Mouse (Mus musculus) heart, postnatal 0 days (tissue): ENCODE measurements at regions not wholly inside any gene's neighbourhood (a gene's known extent, or its start where the extent isn't known, plus 50 kb on each side); places are given as distances from the start of the nearest gene placed in this dataset.

ENCODE experiments used
- ATAC-seq: fragments of 200-750 bp; cut with Nextera tagmentation; 2 replicates; pipeline ENCODE4 v1.8.0; 2017; ENCODE audit warnings: low read depth, moderate number of reproducible peaks, moderate library complexity; ENCODE audit not compliant: insufficient read depth
- DNase-seq: peaks from one replicate; pipeline ENCODE4 v3.0.0-alpha.2; 2016; ENCODE audit warnings: low spot score
- H3K27ac ChIP-seq: fragments of 300-500 bp; sonication (generic); 2 replicates; pipeline ENCODE4 v1.5.1; 2014; ENCODE audit warnings: low read depth, mild to moderate bottlenecking
- H3K27me3 ChIP-seq: fragments of 300-500 bp; sonication (generic); 2 replicates; pipeline ENCODE4 v1.6.1; 2014; ENCODE audit warnings: low read length, mixed read lengths; ENCODE audit not compliant: control insufficient read depth, insufficient read depth
- H3K36me3 ChIP-seq: fragments of 300-500 bp; sonication (generic); replicated peaks from 2 replicates; pipeline ENCODE4 v1.6.1; 2014; ENCODE audit warnings: low read length, mixed read lengths; ENCODE audit not compliant: control insufficient read depth, insufficient read depth
- H3K4me1 ChIP-seq: fragments of 300-500 bp; sonication (generic); 2 replicates; pipeline ENCODE4 v1.6.1; 2014; ENCODE audit warnings: antibody characterized with exemption; ENCODE audit not compliant: control insufficient read depth, insufficient read depth
- H3K4me2 ChIP-seq: fragments of 300-500 bp; sonication (generic); 2 replicates; pipeline ENCODE4 v1.6.1; 2014; ENCODE audit warnings: low read depth, mild to moderate bottlenecking, low read length, moderate library complexity
- H3K4me3 ChIP-seq: fragments of 300-500 bp; sonication (generic); 2 replicates; pipeline ENCODE4 v1.5.1; 2014; ENCODE audit warnings: low read depth, low read length
- H3K9ac ChIP-seq: fragments of 300-500 bp; sonication (generic); replicated peaks from 2 replicates; pipeline ENCODE4 v1.6.1; 2014; ENCODE audit warnings: low read depth, low read length, mixed read lengths
- H3K9me3 ChIP-seq: fragments of 300-500 bp; sonication (generic); replicated peaks from 2 replicates; pipeline ENCODE4 v1.6.1; 2016; ENCODE audit warnings: low read length; ENCODE audit not compliant: control insufficient read depth
- CTCF ChIP-seq: IDR thresholded peaks from 2 replicates; pipeline ENCODE4 v1.5.1; 2016; ENCODE audit warnings: antibody characterized with exemption, control low read depth, low read depth
- EP300 ChIP-seq: IDR thresholded peaks from 2 replicates; pipeline ENCODE4 v1.6.1; 2016; ENCODE audit warnings: antibody characterized with exemption, low read depth
- whole genome bisulfite sequencing: fragments of 180-500 bp; shearing (Covaris S2); extraction: QIAGEN DNeasy Blood & Tissue Kit; methylation state at CpG from one replicate; pipeline ENCODE4 v1.1.7; 2014; 5-methylcytosine and 5-hydroxymethylcytosine counted together

DNA sequence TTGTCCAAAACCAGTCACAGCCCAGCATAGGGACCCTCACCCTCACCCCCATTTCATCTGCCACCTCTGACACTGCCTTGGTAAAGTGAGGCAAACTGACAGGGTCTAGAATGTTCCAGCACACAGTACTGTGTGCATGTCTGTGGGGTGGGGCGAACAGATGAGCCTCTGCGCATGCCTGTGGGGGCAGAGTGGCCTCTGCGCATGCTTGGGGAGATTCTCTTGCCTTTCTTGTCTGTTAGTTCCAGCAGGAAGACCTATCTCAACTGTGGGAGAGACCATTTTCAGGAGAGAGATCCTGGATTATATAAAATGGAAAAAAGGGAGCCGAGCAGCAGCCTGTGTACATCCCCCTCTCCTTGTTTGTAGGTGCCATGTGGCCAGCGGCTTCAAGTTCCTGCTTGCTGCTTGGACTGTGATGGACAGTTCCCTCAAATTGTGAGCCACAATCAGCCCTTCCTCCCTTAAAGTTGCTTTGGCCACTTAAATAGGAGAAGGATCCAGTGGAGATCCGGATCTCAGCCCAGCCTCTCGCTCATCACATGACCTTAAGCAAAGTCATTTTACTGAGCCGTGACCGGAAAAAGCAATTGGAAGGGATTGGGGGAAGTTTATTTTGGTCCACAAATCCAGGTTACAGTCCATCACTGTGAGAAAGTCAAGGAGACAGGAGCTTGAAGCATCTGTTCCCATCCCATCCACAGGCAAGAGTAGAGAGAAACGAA, 96.9 kb downstream of the Tmem130 start:
- H3K27ac ChIP-seq, result no peak overlapping the region
- H3K4me2 ChIP-seq, result no peak overlapping the region
- H3K9ac ChIP-seq, result no peak overlapping the region
- H3K4me3 ChIP-seq, result no peak overlapping the region
- H3K4me1 ChIP-seq, result no peaks in the 10 kb centered on the region
- H3K27me3 ChIP-seq, result no peaks in the 10 kb centered on the region
- DNase-seq (no peak), ATAC-seq (no peak)
- no peaks in the 10 kb centered on the region for H3K36me3 ChIP-seq
- 78% methylated on average over 10 of the region's 10 CpGs for WGBS
- H3K9me3 ChIP-seq, result no peaks in the 10 kb centered on the region
- TF ChIP-seq EP300, result no peak

- Histone ChIP-seq H3K27me3 (no peaks in the 10 kb centered on the region), H3K4me3 (no peak overlapping the region), H3K4me2 (no peak overlapping the region), H3K27ac (no peak overlapping the region), H3K4me1 (no peaks in the 10 kb centered on the region), H3K36me3 (no peaks in the 10 kb centered on the region), H3K9me3 (no peaks in the 10 kb centered on the region), H3K9ac (no peak overlapping the region)
- TF ChIP-seq EP300 (no peak), CTCF (no peak)
- no peak for DNase-seq
- WGBS, result 58% methylated on average over 3 of the region's 3 CpGs
- no peak for ATAC-seq
These were observed 93.6 kb downstream of the Tmem130 start for GRCm38 (mm10) chr5:144668060-144668459.

DNA sequence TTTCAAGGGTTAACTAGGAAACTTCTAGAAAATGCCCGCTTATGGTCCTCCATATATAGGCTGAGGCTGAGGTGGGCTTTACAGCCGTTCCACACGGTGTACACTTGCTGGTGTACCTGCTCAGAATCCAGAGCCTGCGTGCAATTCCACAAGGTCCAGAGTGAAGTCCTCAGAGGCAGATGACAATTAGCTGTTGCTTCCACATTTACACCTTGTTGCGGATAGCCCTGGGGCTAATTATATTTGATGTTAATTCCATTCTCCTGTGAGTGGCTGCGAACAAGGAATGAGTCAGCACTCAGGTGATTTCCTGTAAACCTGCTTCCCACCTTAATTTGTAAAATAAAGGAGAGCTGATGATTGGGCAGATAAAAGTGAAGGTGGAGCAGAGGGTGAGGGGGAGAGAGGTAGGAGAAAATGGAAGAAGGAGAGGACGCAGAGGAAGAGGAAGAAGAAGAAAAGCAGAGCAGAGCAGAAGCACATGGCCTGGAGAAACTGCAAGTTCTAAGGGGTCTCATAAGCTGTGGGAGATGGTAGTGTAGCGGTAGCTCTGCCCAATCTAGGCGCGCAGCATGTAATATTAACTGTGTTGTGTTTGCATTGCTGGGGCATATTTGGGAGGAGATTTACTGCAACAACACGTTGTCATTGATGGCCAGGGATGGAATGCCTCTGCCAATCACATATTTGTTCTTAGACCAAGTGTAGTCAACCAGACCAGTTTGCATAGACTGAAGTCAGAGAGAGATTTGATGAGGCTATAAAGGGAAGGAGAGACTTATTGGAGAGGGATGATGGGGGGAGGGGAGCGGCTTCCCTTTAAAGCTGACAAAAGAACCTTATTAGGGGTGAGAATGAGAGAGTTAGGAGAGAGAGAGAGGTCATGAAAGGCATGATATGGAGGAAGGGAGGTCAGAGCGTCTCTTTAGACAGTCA, 82.5 kb downstream of the Tmem130 start:
- Histone ChIP-seq H3K27ac (no peak overlapping the region), H3K4me3 (no peak overlapping the region), H3K9me3 (no peaks in the 10 kb centered on the region), H3K4me1 (no peaks in the 10 kb centered on the region), H3K36me3 (no peaks in the 10 kb centered on the region), H3K4me2 (no peak overlapping the region), H3K9ac (no peak overlapping the region), H3K27me3 (no peaks in the 10 kb centered on the region)
- DNase-seq, result no peak
- no peak for ATAC-seq
- WGBS, result 83% methylated on average over 13 of the region's 13 CpGs
- TF ChIP-seq EP300, result no peak
- no peak for TF ChIP-seq CTCF

DNA sequence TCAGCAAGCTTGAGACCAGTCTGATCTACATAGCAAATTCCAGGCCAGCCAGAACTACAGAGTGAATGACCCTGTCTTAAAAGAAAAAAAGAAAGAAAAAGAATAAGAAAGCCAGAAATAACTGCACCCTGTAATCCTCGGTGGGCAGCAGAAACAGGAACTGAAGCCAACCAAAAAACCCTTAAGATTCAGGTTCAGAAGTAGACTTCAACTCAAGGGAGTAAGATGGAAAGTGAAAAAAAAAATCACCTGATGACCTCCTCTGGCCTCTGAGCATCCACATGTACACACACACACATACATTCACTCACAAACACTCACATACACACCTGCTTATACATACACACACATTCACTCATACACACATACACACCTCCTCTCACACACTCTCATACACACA, 77.4 kb downstream of the Tmem130 start:
- Histone ChIP-seq H3K4me2 (no peak overlapping the region), H3K4me3 (no peak overlapping the region), H3K36me3 (no peaks in the 10 kb centered on the region), H3K4me1 (no peaks in the 10 kb centered on the region), H3K27me3 (no peaks in the 10 kb centered on the region), H3K9ac (no peak overlapping the region), H3K27ac (no peak overlapping the region), H3K9me3 (no peaks in the 10 kb centered on the region)
- 61% methylated on average over 1 of the region's 1 CpGs for WGBS
- ATAC-seq (no peak), DNase-seq (no peak)
- TF ChIP-seq CTCF (no peak), EP300 (no peak)
